Mouse (Mus musculus): ENCODE results near the gene Tlr7. TPM values are rescaled to one million over a fixed set of nuclear protein-coding genes. Genes with fewer than 3 reads are reported as not detected.

The Tlr7 gene
- polyA plus RNA-seq, 1 experiment from 2014 or later: 0.28 TPM

GRCm38 (mm10) chrX:167334571-167334970, 4.2 kb upstream of the Tlr7 start:
- Histone ChIP-seq H3K4me3 (no peak overlapping the region), H3K9me3 (replicated peaks) (no peaks in the 10 kb centered on the region), H3K4me2 (no peak overlapping the region), H3K9ac (no peak overlapping the region), H3K27ac (ENCODE audit: poor library complexity, severe bottlenecking) (no peak overlapping the region), H3K27me3 (replicated peaks) (no peaks in the 10 kb centered on the region), H3K4me1 (replicated peaks) (no peaks in the 10 kb centered on the region), H3K36me3 (no peaks in the 10 kb centered on the region)
- ATAC-seq (ENCODE audit: insufficient number of reproducible peaks, low FRiP score): no peak
- WGBS: 89% methylated on average over 1 of the region's 1 CpGs

GRCm38 (mm10) chrX:167332607-167333006, 2.2 kb upstream of the Tlr7 start:
- WGBS: 33% methylated on average over 1 of the region's 1 CpGs
- Histone ChIP-seq H3K27ac (ENCODE audit: poor library complexity, severe bottlenecking) (no peak overlapping the region; the same call in 1 of the 2 replicates), H3K4me2 (no peak overlapping the region), H3K4me1 (replicated peaks) (0 out of 2 replicates have a peak, but pooled peaks cover 4% of the 10 kb centered on the region), H3K4me3 (no peak overlapping the region), H3K9me3 (replicated peaks) (no peaks in the 10 kb centered on the region), H3K27me3 (replicated peaks) (no peaks in the 10 kb centered on the region), H3K9ac (no peak overlapping the region), H3K36me3 (no peaks in the 10 kb centered on the region)
- peak; percentile 71 for ATAC-seq (ENCODE audit: insufficient number of reproducible peaks, low FRiP score)

DNA sequence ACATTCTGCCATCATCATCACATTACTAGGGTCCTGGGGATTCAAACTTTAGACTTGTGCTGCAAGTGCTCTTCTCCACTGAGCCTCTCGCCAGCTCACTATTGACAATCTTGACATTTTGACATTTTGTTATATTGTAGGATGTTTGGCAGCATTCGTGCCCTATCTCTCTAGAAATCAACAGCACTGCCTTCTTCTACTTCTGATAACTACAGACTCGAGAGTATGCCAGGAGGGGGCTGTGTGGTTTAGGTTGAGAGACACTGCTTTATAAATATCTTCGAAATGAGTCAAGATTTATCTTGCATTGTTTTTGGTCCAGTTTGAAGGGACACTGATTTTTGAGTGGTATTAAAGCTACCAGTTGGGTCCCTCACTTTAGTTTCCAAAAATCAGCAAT, 635 bp upstream of the Tlr7 start:
- Histone ChIP-seq H3K36me3 (no peaks in the 10 kb centered on the region), H3K27me3 (replicated peaks) (no peaks in the 10 kb centered on the region), H3K4me2 (no peak overlapping the region), H3K4me3 (no peak overlapping the region), H3K4me1 (replicated peaks) (0 out of 2 replicates have a peak, but pooled peaks cover 4% of the 10 kb centered on the region), H3K27ac (ENCODE audit: poor library complexity, severe bottlenecking) (no peak overlapping the region), H3K9ac (no peak overlapping the region), H3K9me3 (replicated peaks) (no peaks in the 10 kb centered on the region)
- ATAC-seq (ENCODE audit: insufficient number of reproducible peaks, low FRiP score): no peak
- 60% methylated on average over 4 of the region's 4 CpGs for WGBS

- Histone ChIP-seq H3K9me3 (replicated peaks) (no peaks in the 10 kb centered on the region), H3K4me2 (no peak overlapping the region), H3K9ac (no peak overlapping the region), H3K27ac (ENCODE audit: poor library complexity, severe bottlenecking) (no peak overlapping the region), H3K27me3 (replicated peaks) (no peaks in the 10 kb centered on the region), H3K36me3 (no peaks in the 10 kb centered on the region), H3K4me3 (no peak overlapping the region), H3K4me1 (replicated peaks) (0 out of 2 replicates have a peak, but pooled peaks cover 4% of the 10 kb centered on the region)
- 82% methylated on average over 1 of the region's 1 CpGs for WGBS
- no peak for ATAC-seq (ENCODE audit: insufficient number of reproducible peaks, low FRiP score)
Measured at GRCm38 (mm10) chrX:167329620-167330019, 738 bp downstream of the Tlr7 start.

GRCm38 (mm10) chrX:167329098-167329497, 1.3 kb downstream of the Tlr7 start:
- Histone ChIP-seq H3K4me2 (no peak overlapping the region), H3K9ac (no peak overlapping the region), H3K4me3 (no peak overlapping the region), H3K36me3 (no peaks in the 10 kb centered on the region), H3K9me3 (replicated peaks) (no peaks in the 10 kb centered on the region), H3K4me1 (replicated peaks) (0 out of 2 replicates have a peak, but pooled peaks cover 4% of the 10 kb centered on the region), H3K27me3 (replicated peaks) (no peaks in the 10 kb centered on the region), H3K27ac (ENCODE audit: poor library complexity, severe bottlenecking) (no peak overlapping the region)
- ATAC-seq (ENCODE audit: insufficient number of reproducible peaks, low FRiP score): no peak
- 61% methylated on average over 1 of the region's 1 CpGs for WGBS

GRCm38 (mm10) chrX:167328519-167328918, 1.8 kb downstream of the Tlr7 start:
- WGBS: 77% methylated on average over 3 of the region's 3 CpGs
- Histone ChIP-seq H3K36me3 (no peaks in the 10 kb centered on the region), H3K4me2 (no peak overlapping the region), H3K27ac (ENCODE audit: poor library complexity, severe bottlenecking) (no peak overlapping the region), H3K27me3 (replicated peaks) (no peaks in the 10 kb centered on the region), H3K9ac (no peak overlapping the region), H3K4me3 (no peak overlapping the region), H3K4me1 (replicated peaks) (0 out of 2 replicates have a peak, but pooled peaks cover 4% of the 10 kb centered on the region), H3K9me3 (replicated peaks) (no peaks in the 10 kb centered on the region)
- no peak for ATAC-seq (ENCODE audit: insufficient number of reproducible peaks, low FRiP score)

DNA sequence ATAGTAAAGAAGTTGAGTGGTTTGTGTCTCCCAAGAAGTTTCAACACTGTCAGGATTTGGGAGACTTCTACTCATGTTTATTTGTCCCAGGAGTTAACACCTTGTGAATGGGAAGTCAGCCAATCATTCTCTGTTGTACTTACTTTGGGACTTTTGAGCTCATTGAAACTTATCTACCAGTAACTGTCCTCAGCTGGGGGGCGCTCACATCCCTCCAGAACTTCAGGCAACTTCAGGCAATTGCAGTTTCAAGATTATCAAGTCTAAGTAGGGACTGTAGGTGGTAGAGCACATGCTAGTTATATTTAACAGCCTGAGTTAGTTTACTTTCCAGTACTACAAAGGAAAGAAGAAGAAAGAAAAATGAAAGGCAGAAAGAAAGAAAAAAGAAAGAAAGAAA, 6.6 kb downstream of the Tlr7 start:
- Histone ChIP-seq H3K9me3 (replicated peaks) (no peaks in the 10 kb centered on the region), H3K36me3 (no peaks in the 10 kb centered on the region), H3K27ac (ENCODE audit: poor library complexity, severe bottlenecking) (no peak overlapping the region), H3K27me3 (replicated peaks) (no peaks in the 10 kb centered on the region), H3K4me3 (no peak overlapping the region), H3K4me1 (replicated peaks) (no peaks in the 10 kb centered on the region), H3K4me2 (no peak overlapping the region), H3K9ac (no peak overlapping the region)
- ATAC-seq (ENCODE audit: insufficient number of reproducible peaks, low FRiP score): no peak
- WGBS: 31% methylated on average over 1 of the region's 1 CpGs

- Histone ChIP-seq H3K27ac (ENCODE audit: poor library complexity, severe bottlenecking) (no peak overlapping the region), H3K9me3 (replicated peaks) (no peaks in the 10 kb centered on the region), H3K27me3 (replicated peaks) (no peaks in the 10 kb centered on the region), H3K36me3 (no peaks in the 10 kb centered on the region), H3K4me3 (no peak overlapping the region), H3K4me2 (no peak overlapping the region), H3K9ac (no peak overlapping the region), H3K4me1 (replicated peaks) (no peaks in the 10 kb centered on the region)
- 55% methylated on average over 4 of the region's 4 CpGs for WGBS
- ATAC-seq (ENCODE audit: insufficient number of reproducible peaks, low FRiP score): no peak
Measured at GRCm38 (mm10) chrX:167321233-167321806, 9.0 kb downstream of the Tlr7 start.

DNA sequence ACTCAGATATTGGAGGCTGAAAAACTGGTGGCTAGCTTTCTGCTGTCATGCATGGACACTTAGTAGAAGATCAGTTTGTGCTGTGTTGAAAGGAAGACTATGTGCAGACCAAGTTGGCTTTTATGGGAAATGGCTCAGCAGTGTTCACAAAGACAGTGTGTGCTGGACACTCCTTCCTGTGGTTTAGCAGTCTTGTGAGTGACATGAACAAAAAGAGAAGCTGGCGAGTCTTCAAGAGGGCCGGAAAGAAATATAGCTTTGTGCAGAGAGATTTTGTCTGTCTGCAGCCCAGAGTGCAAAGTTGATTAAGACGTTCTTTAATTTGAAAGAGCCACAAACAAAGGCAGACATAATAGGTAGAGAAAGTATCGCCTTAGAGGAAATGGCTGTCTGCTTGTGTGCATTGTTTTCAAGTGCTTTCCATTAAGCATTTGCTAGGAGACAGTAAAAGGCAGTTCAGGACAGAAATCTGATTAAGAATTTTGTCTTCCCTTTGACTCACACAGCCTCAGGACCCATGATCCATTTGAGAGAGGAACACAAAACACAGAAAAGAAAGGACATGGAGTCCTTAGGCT, 11.4 kb downstream of the Tlr7 start:
- no peak overlapping the region for H3K4me2 ChIP-seq
- H3K27ac ChIP-seq (ENCODE audit: poor library complexity, severe bottlenecking): no peak overlapping the region
- H3K9me3 ChIP-seq (replicated peaks): no peaks in the 10 kb centered on the region
- H3K9ac ChIP-seq: no peak overlapping the region
- no peaks in the 10 kb centered on the region for H3K27me3 ChIP-seq (replicated peaks)
- no peaks in the 10 kb centered on the region for H3K4me1 ChIP-seq (replicated peaks)
- no peak for ATAC-seq (ENCODE audit: insufficient number of reproducible peaks, low FRiP score)
- no peaks in the 10 kb centered on the region for H3K36me3 ChIP-seq
- no peak overlapping the region for H3K4me3 ChIP-seq
- WGBS: 49% methylated on average over 4 of the region's 4 CpGs

DNA sequence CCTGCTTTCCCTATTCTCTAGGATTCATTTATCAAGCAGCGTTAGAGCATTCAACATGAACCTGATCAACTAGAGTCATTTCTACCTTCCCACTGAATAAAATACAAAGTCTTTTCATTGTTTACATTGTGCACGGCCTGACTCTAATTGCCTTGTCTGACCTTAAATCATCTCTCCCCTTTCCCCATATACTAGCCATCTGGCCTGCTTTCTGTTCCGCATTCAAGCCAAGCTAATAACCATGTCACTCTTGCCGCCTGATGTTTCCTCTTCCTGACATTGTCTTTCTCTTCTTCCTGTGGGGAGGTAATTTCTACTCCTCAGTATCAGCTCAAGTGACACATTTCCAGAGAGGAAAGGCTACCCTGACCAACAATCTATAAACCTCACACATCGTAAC, 14.6 kb downstream of the Tlr7 start:
- ATAC-seq (ENCODE audit: insufficient number of reproducible peaks, low FRiP score): no peak
- Histone ChIP-seq H3K9me3 (replicated peaks) (no peaks in the 10 kb centered on the region), H3K27me3 (replicated peaks) (no peaks in the 10 kb centered on the region), H3K4me3 (no peak overlapping the region), H3K9ac (no peak overlapping the region), H3K27ac (ENCODE audit: poor library complexity, severe bottlenecking) (no peak overlapping the region), H3K4me1 (replicated peaks) (no peaks in the 10 kb centered on the region), H3K4me2 (no peak overlapping the region), H3K36me3 (no peaks in the 10 kb centered on the region)
- 67% methylated on average over 5 of the region's 5 CpGs for WGBS

DNA sequence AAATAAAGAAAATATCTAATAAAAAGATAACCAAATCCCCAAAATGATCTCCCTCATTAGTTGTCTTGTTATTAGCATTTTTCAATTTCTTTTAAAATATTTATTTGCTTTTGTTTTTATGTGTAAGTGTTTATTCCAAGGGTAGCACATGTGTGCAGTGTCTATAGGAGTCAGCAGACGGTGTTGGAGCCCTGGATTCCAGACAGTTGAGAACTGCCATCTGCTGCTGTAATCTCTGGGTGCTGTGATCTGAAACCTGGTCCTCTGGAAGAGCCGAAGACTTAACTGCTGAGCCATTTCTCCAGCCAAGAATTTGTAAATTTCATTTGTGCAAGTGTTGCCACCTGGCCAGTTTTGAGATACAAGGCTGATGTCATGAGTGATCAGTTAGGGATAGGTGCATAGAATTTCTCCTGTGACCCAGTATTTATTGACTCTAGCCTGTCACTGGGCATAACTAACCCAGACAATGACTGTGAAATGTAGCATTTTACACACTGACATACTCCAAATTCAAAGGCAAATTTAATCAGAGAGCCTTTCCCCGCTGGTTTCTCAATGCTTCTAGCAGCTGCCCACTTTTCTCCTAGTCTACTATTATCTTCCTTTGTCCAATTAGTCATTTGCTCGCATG, 15.1 kb downstream of the Tlr7 start:
- H3K27me3 ChIP-seq (replicated peaks): no peaks in the 10 kb centered on the region
- H3K9me3 ChIP-seq (replicated peaks): no peaks in the 10 kb centered on the region
- no peak overlapping the region for H3K4me3 ChIP-seq
- H3K4me2 ChIP-seq: no peak overlapping the region
- H3K9ac ChIP-seq: no peak overlapping the region
- no peak overlapping the region for H3K27ac ChIP-seq (ENCODE audit: poor library complexity, severe bottlenecking)
- no peaks in the 10 kb centered on the region for H3K36me3 ChIP-seq
- no peak for ATAC-seq (ENCODE audit: insufficient number of reproducible peaks, low FRiP score)
- H3K4me1 ChIP-seq (replicated peaks): no peaks in the 10 kb centered on the region
- 64% methylated on average over 4 of the region's 4 CpGs for WGBS

All from heart, embryonic 12.5 days (tissue).